Mouse (Mus musculus): ENCODE measurements around the gene Msi2.

Msi2 gene

GRCm38 (mm10) chr11:88293631-88294393 lies 424.5 kb downstream of the Msi2 start, which contains the start of gene Ccdc182:
Gene Ccdc182 (plus strand): TSS chr11:88294058.
- no peak for DNase-seq

GRCm38 (mm10) chr11:88291688-88292087 lies 426.6 kb downstream of the Msi2 start:
- no peak for DNase-seq

- no peak for DNase-seq
Observed at GRCm38 (mm10) chr11:88291245-88291644, 427.1 kb downstream of the Msi2 start.

Data from right cerebral cortex, postnatal 25 days (tissue).